Mouse (Mus musculus) lung, postnatal 0 days (tissue): ENCODE measurements around the gene Prr22.

Experiments
- CTCF ChIP-seq: IDR thresholded peaks from 2 replicates; pipeline ENCODE4 v1.5.1; 2016; ENCODE audit warnings: antibody characterized with exemption, mild to moderate bottlenecking
- EP300 ChIP-seq: IDR thresholded peaks from 2 replicates; pipeline ENCODE4 v1.6.1; 2016; ENCODE audit warnings: antibody characterized with exemption, mild to moderate bottlenecking, control low read depth

DNA sequence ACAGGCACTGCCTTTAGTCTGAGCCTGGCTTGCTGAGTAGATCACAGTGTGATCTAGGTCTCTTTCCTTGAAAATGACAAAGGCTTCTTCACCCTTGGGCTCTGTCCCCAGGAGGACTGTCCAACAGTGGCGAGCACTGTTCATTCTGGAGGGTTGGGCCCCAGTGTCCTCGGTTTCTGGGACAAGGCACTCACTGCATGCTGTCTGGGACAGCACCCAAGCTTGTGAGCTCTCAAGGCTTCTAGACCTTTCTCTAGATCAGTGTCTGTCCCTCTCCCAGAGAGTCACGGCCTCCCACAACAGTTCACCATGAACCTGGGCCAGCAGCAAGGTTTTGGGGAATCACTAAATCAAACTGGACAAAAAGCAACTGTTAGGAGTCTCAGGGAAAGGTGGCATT is 22.5 kb downstream of the Prr22 start:
- TF ChIP-seq CTCF = no peak
- TF ChIP-seq EP300 = no peak
